Mouse (Mus musculus) limb, embryonic 14.5 days (tissue): ENCODE measurements around the gene Lrrc3b. TPM values are rescaled to one million over a fixed set of nuclear protein-coding genes. Genes with fewer than 3 reads are reported as not detected.

Source experiments
- ATAC-seq: fragments of 200-750 bp; cut with Nextera tagmentation; 2 replicates; pipeline ENCODE4 v1.8.0; 2017; ENCODE audit warnings: low read depth, moderate number of reproducible peaks, moderate TSS enrichment; ENCODE audit not compliant: low FRiP score
- DNase-seq: peaks from one replicate; pipeline ENCODE4 v3.0.0-alpha.2; 2015; ENCODE audit warnings: low spot score
- H3K27ac ChIP-seq: fragments of 300-500 bp; sonication (generic); replicated peaks from 2 replicates; pipeline ENCODE4 v1.5.1; 2014; ENCODE audit warnings: low read depth, mild to moderate bottlenecking, low read length, moderate library complexity, mixed read lengths
- H3K27me3 ChIP-seq: fragments of 300-500 bp; sonication (generic); 2 replicates; pipeline ENCODE4 v1.6.1; 2014; ENCODE audit warnings: low read length, mixed read lengths; ENCODE audit not compliant: control insufficient read depth, insufficient read depth
- H3K36me3 ChIP-seq: fragments of 300-500 bp; sonication (generic); 2 replicates; pipeline ENCODE4 v1.6.1; 2014; ENCODE audit warnings: mild to moderate bottlenecking, low read length, moderate library complexity, mixed read lengths; ENCODE audit not compliant: control insufficient read depth, insufficient read depth
- H3K4me1 ChIP-seq: fragments of 300-500 bp; sonication (generic); 2 replicates; pipeline ENCODE4 v1.6.1; 2014; ENCODE audit warnings: antibody characterized with exemption, low read length, mixed read lengths; ENCODE audit not compliant: control insufficient read depth, insufficient read depth
- H3K4me2 ChIP-seq: fragments of 300-500 bp; sonication (generic); replicated peaks from 2 replicates; pipeline ENCODE4 v1.6.1; 2014; ENCODE audit warnings: low read depth, mild to moderate bottlenecking, low read length, moderate library complexity; ENCODE audit not compliant: severe bottlenecking
- H3K4me3 ChIP-seq: fragments of 300-500 bp; sonication (generic); replicated peaks from 2 replicates; pipeline ENCODE4 v1.5.1; 2014; ENCODE audit warnings: low read length
- H3K9ac ChIP-seq: fragments of 300-500 bp; sonication (generic); 2 replicates; pipeline ENCODE4 v1.6.1; 2014; ENCODE audit warnings: mild to moderate bottlenecking, low read depth, low read length, moderate library complexity; ENCODE audit not compliant: severe bottlenecking
- H3K9me3 ChIP-seq: fragments of 300-500 bp; sonication (generic); 2 replicates; pipeline ENCODE4 v1.6.1; 2016; ENCODE audit warnings: low read length; ENCODE audit not compliant: control insufficient read depth
- POLR2A ChIP-seq: fragments of 200-500 bp; IDR thresholded peaks from 2 replicates; pipeline ENCODE4 v1.8.0; 2012; ENCODE audit warnings: inconsistent platforms, mild to moderate bottlenecking, moderate library complexity, borderline replicate concordance; ENCODE audit not compliant: insufficient read depth, insufficient read length; ENCODE audit errors: extremely low read depth
- WGBS: fragments of 180-500 bp; shearing (Covaris S2); extraction: QIAGEN DNeasy Blood & Tissue Kit; methylation state at CpG from one replicate; pipeline ENCODE4 v1.1.7; 2014; 5-methylcytosine and 5-hydroxymethylcytosine counted together
- polyA plus RNA-seq, 2 experiments: library from polyadenylated mRNA; depleted of rRNA in 1 of 2; stranded (reverse) in 1 of 2; unstranded in 1 of 2; fragments of >200 nt; fragmentation: Nextera tagmentation in 1 of 2; extraction: Ambion mirVana in 1 of 2; gene quantifications; 2 replicates each; pipeline versions ENCODE4 v1.2.1 to v1.2.3; 2012 to 2014

The Lrrc3b gene
- polyA plus RNA-seq, 2 experiments = 2.2 to 3.1 TPM

GRCm38 (mm10) chr14:15436586-15436985 is 2.2 kb downstream of the Lrrc3b start:
- H3K4me1 ChIP-seq = no peaks in the 10 kb centered on the region
- H3K27ac ChIP-seq = no peak overlapping the region
- DNase-seq (no peak), ATAC-seq (no peak)
- no peaks in the 10 kb centered on the region for H3K36me3 ChIP-seq
- 90% methylated on average over 4 of the region's 4 CpGs for WGBS
- TF ChIP-seq POLR2A = no peak
- H3K4me3 ChIP-seq = no peak overlapping the region
- no peak overlapping the region for H3K4me2 ChIP-seq
- no peaks in the 10 kb centered on the region for H3K9me3 ChIP-seq
- H3K27me3 ChIP-seq = peaks cover 20% of the 10 kb centered on the region; the same call in 1 of the 2 replicates
- H3K9ac ChIP-seq = no peak overlapping the region

GRCm38 (mm10) chr14:15432396-15432795 is 6.4 kb downstream of the Lrrc3b start:
- ATAC-seq = no peak

GRCm38 (mm10) chr14:15421624-15422023 is 17.2 kb downstream of the Lrrc3b start:
- no peaks in the 10 kb centered on the region for H3K4me1 ChIP-seq
- ATAC-seq (no peak), DNase-seq (no peak)
- H3K27ac ChIP-seq = no peak overlapping the region
- no peaks in the 10 kb centered on the region for H3K36me3 ChIP-seq
- TF ChIP-seq POLR2A = no peak
- no peak overlapping the region for H3K4me2 ChIP-seq
- H3K4me3 ChIP-seq = no peak overlapping the region
- H3K9me3 ChIP-seq = no peaks in the 10 kb centered on the region
- no peaks in the 10 kb centered on the region for H3K27me3 ChIP-seq
- WGBS = 89% methylated on average over 1 of the region's 1 CpGs
- no peak overlapping the region for H3K9ac ChIP-seq

More at GRCm38 (mm10) chr14:15432396-15432795, 6.4 kb downstream of the Lrrc3b start:
- Histone ChIP-seq H3K4me2 (no peak overlapping the region), H3K27me3 (0 out of 2 replicates have a peak, but pooled peaks cover 6% of the 10 kb centered on the region), H3K4me3 (no peak overlapping the region), H3K36me3 (no peaks in the 10 kb centered on the region), H3K9ac (no peak overlapping the region), H3K9me3 (no peaks in the 10 kb centered on the region), H3K27ac (no peak overlapping the region), H3K4me1 (no peaks in the 10 kb centered on the region)
- WGBS = 58% methylated on average over 1 of the region's 1 CpGs
- TF ChIP-seq POLR2A = no peak
- DNase-seq = no peak

GRCm38 (mm10) chr14:15410686-15411534 is 27.9 kb downstream of the Lrrc3b start:
- H3K4me3 ChIP-seq = no peak overlapping the region
- no peak for TF ChIP-seq POLR2A
- no peak overlapping the region for H3K9ac ChIP-seq
- DNase-seq (no peak), ATAC-seq (no peak)
- H3K4me1 ChIP-seq = no peaks in the 10 kb centered on the region
- H3K9me3 ChIP-seq = no peaks in the 10 kb centered on the region
- no peak overlapping the region for H3K4me2 ChIP-seq
- 66% methylated on average over 8 of the region's 8 CpGs for WGBS
- H3K36me3 ChIP-seq = no peaks in the 10 kb centered on the region
- no peaks in the 10 kb centered on the region for H3K27me3 ChIP-seq
- H3K27ac ChIP-seq = no peak overlapping the region

- H3K4me1 ChIP-seq = no peaks in the 10 kb centered on the region
- DNase-seq = no peak
- no peak overlapping the region for H3K9ac ChIP-seq
- H3K4me2 ChIP-seq = no peak overlapping the region
- 57% methylated on average over 2 of the region's 2 CpGs for WGBS
- no peak for TF ChIP-seq POLR2A
- H3K4me3 ChIP-seq = no peak overlapping the region
- H3K27ac ChIP-seq = no peak overlapping the region
- H3K27me3 ChIP-seq = no peaks in the 10 kb centered on the region
- no peaks in the 10 kb centered on the region for H3K36me3 ChIP-seq
- ATAC-seq = no peak
- H3K9me3 ChIP-seq = no peaks in the 10 kb centered on the region
Observed at GRCm38 (mm10) chr14:15385536-15385935, 53.3 kb downstream of the Lrrc3b start.
